Mouse (Mus musculus) intestine, embryonic 16.5 days (tissue): Measurements from ENCODE around the gene Chaf1a. TPM values are rescaled to one million over a fixed set of nuclear protein-coding genes. Genes with fewer than 3 reads are reported as not detected.

Experiments
- ATAC-seq: fragments of 200-750 bp; cut with Nextera tagmentation; 2 replicates; pipeline ENCODE4 v1.8.0; 2017; ENCODE audit warnings: moderate TSS enrichment, moderate library complexity
- H3K27ac ChIP-seq: fragments of 300-500 bp; sonication (generic); 2 replicates; pipeline ENCODE4 v1.5.1; 2014; ENCODE audit warnings: mild to moderate bottlenecking, low read length
- H3K27me3 ChIP-seq: fragments of 300-500 bp; sonication (generic); replicated peaks from 2 replicates; pipeline ENCODE4 v1.6.1; 2014; ENCODE audit warnings: low read length, control low read depth, mixed read lengths; ENCODE audit not compliant: control insufficient read depth, insufficient read depth
- H3K36me3 ChIP-seq: fragments of 300-500 bp; sonication (generic); 2 replicates; pipeline ENCODE4 v1.6.1; 2014; ENCODE audit warnings: low read length, control low read depth; ENCODE audit not compliant: control insufficient read depth, insufficient read depth
- H3K4me1 ChIP-seq: fragments of 300-500 bp; sonication (generic); 2 replicates; pipeline ENCODE4 v1.6.1; 2014; ENCODE audit warnings: low read length, control low read depth, mixed read lengths; ENCODE audit not compliant: control insufficient read depth, insufficient read depth
- H3K4me2 ChIP-seq: fragments of 300-500 bp; sonication (generic); 2 replicates; pipeline ENCODE4 v1.6.1; 2014; ENCODE audit warnings: low read depth, low read length, control low read depth
- H3K4me3 ChIP-seq: fragments of 300-500 bp; sonication (generic); 2 replicates; pipeline ENCODE4 v1.5.1; 2014; ENCODE audit warnings: mild to moderate bottlenecking, low read length
- H3K9ac ChIP-seq: fragments of 300-500 bp; sonication (generic); 2 replicates; pipeline ENCODE4 v1.6.1; 2014; ENCODE audit warnings: low read depth, low read length
- H3K9me3 ChIP-seq: fragments of 300-500 bp; sonication (generic); 2 replicates; pipeline ENCODE4 v1.6.1; 2016; ENCODE audit warnings: low read length, control low read depth; ENCODE audit not compliant: control insufficient read depth
- WGBS: fragments of 180-500 bp; shearing (Covaris S2); extraction: QIAGEN DNeasy Blood & Tissue Kit; methylation state at CpG from one replicate; pipeline ENCODE4 v1.1.7; 2014; 5-methylcytosine and 5-hydroxymethylcytosine counted together
- polyA plus RNA-seq: library from polyadenylated mRNA; unstranded; fragments of >200 nt; fragmentation: Nextera tagmentation; extraction: Ambion mirVana; gene quantifications from 2 replicates; pipeline ENCODE4 v1.2.1, GENCODE M21; 2015

Gene Chaf1a
- polyA plus RNA-seq, 1 experiment from 2014 or later = 16.7 TPM

- no peaks in the 10 kb centered on the region for H3K9me3 ChIP-seq
- H3K36me3 ChIP-seq = no peaks in the 10 kb centered on the region
- H3K9ac ChIP-seq = no peak overlapping the region
- H3K4me3 ChIP-seq = no peak overlapping the region
- WGBS = 78% methylated on average over 1 of the region's 1 CpGs
- H3K4me1 ChIP-seq = peaks cover 19% of the 10 kb centered on the region; the same call in 1 of the 2 replicates
- no peak overlapping the region for H3K27ac ChIP-seq
- no peak for ATAC-seq
- H3K27me3 ChIP-seq = no peaks in the 10 kb centered on the region
- no peak overlapping the region for H3K4me2 ChIP-seq
Observed at GRCm38 (mm10) chr17:56026303-56026702, 13.9 kb upstream of the Chaf1a start.

- H3K4me1 ChIP-seq = peaks cover 19% of the 10 kb centered on the region; the same call in 1 of the 2 replicates
- no peak overlapping the region for H3K9ac ChIP-seq
- no peaks in the 10 kb centered on the region for H3K9me3 ChIP-seq
- no peak overlapping the region for H3K4me2 ChIP-seq
- no peak for ATAC-seq
- no peak overlapping the region for H3K27ac ChIP-seq
- 76% methylated on average over 1 of the region's 1 CpGs for WGBS
- H3K4me3 ChIP-seq = no peak overlapping the region
- no peaks in the 10 kb centered on the region for H3K27me3 ChIP-seq
- H3K36me3 ChIP-seq = no peaks in the 10 kb centered on the region
Observed at GRCm38 (mm10) chr17:56026881-56027280, 13.4 kb upstream of the Chaf1a start.

GRCm38 (mm10) chr17:56027801-56028441 lies 12.3 kb upstream of the Chaf1a start:
- H3K4me3 ChIP-seq = no peak overlapping the region
- no peak overlapping the region for H3K27ac ChIP-seq
- no peak for ATAC-seq
- 85% methylated on average over 5 of the region's 5 CpGs for WGBS
- H3K4me2 ChIP-seq = no peak overlapping the region
- H3K9ac ChIP-seq = no peak overlapping the region
- H3K4me1 ChIP-seq = peaks cover 23% of the 10 kb centered on the region
- no peaks in the 10 kb centered on the region for H3K36me3 ChIP-seq
- no peaks in the 10 kb centered on the region for H3K9me3 ChIP-seq
- no peaks in the 10 kb centered on the region for H3K27me3 ChIP-seq

DNA sequence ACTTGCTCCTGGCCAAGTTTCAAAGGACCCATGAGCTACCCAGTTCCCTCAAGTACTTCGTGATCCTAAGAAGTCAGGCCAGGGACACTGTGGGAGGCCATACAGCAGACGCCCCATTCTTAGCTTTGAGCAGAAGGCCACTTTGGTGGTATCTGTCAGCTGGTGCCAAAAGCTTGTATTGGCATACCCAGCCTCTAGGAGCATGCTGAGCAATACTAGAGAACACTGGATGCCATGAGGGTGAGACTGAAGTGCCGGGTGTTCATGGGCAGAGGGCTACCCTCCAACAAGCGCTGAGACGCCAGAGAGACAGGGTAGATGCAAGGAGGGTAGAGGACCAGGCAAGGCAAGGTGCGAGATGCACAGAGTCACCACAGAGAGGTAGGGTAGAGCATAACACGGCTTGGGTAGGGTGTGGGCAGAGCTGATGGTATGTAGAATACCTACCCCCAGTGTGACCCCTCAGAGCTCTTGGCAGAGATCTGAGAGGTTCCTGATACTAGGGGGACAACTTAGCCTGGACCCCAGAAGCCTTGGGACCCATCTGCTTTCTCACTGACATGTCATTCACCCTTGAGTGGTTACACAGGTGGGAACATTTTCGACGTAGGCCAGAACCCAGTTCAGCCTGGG lies 9.9 kb upstream of the Chaf1a start:
- peaks cover 4% of the 10 kb centered on the region; the same call in 1 of the 2 replicates for H3K36me3 ChIP-seq
- H3K4me1 ChIP-seq = peaks cover 34% of the 10 kb centered on the region
- H3K9ac ChIP-seq = no peak overlapping the region
- 89% methylated on average over 9 of the region's 9 CpGs for WGBS
- H3K9me3 ChIP-seq = no peaks in the 10 kb centered on the region
- H3K27me3 ChIP-seq = no peaks in the 10 kb centered on the region
- H3K4me2 ChIP-seq = no peak overlapping the region
- ATAC-seq = no peak
- H3K4me3 ChIP-seq = no peak overlapping the region
- no peak overlapping the region for H3K27ac ChIP-seq

DNA sequence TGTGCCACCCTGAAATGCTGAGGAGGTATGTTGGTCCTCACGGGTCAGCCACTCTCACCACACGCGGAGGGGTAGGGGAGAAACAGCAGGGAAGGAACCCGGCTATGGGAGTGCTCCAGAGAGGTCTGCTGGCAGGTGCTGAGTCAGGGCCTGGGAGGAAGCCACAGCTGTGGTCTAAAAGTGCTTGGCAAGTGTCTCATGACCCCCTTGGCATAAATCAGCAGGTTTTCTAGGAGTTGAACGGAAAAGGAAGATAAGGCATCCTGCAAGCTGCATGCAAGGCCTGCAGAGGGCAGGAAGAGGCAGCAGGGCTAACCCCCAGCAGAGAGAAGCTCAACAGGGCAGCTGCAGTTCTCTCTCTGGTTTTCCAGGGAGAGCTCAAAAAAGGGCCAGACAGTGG lies 9.3 kb upstream of the Chaf1a start:
- peaks cover 35% of the 10 kb centered on the region for H3K4me1 ChIP-seq
- ATAC-seq = no peak

DNA sequence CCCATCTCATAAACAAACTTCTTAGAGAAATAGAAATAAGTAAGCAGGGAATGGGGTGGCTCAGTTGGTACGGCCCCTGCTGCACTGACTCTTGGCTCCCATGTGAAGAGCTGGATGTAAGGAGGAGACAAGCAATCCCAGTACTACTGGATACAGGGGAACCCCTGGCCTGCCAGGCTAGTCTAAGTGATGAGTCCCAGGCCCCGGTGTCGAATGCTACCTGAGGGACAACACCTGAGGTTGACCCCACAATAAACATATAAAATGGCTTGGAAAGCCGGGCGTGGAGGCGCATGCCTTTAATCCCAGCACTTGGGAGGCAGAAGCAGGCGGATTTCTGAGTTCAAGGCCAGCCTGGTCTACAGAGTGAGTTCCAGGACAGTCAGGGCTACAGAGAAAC lies 8.8 kb upstream of the Chaf1a start:
- H3K9ac ChIP-seq = no peak overlapping the region
- 86% methylated on average over 7 of the region's 7 CpGs for WGBS
- ATAC-seq = no peak

More for the DNA sequence above, 9.3 kb upstream of the Chaf1a start:
- no peak overlapping the region for H3K27ac ChIP-seq
- 60% methylated on average over 5 of the region's 5 CpGs for WGBS
- no peak overlapping the region for H3K4me3 ChIP-seq
- no peaks in the 10 kb centered on the region for H3K9me3 ChIP-seq
- no peak overlapping the region for H3K9ac ChIP-seq
- no peaks in the 10 kb centered on the region for H3K27me3 ChIP-seq
- peaks cover 4% of the 10 kb centered on the region; the same call in 1 of the 2 replicates for H3K36me3 ChIP-seq
- no peak overlapping the region for H3K4me2 ChIP-seq

DNA sequence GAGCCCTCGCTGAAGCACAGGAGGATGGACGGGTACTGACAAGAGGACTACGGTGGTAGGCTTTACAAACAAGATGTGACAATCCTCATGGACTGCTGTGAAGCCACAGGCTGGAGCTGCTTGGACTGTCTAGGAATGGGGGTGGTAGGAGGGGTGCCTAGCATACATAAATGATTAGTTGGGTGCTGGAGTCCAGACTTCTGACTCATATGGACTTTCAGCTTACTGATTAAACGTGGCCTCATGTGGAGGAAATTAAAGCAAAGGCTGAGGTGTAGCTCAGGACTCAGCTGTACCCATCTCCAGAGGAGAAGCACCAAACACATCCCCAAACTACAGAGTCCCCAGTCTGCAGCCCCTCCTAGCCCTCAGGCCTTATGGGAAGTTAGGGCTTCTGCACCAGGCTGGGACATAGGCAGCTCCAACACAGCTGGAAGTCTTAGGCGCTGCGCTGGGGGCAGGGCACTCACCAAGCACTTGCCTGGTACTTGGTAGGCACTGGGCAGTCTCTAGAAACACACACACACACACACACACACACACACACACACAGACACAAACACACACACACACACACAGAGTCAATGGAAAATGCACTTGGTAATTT lies 8.0 kb upstream of the Chaf1a start:
- peaks cover 4% of the 10 kb centered on the region; the same call in 1 of the 2 replicates for H3K36me3 ChIP-seq
- no peak overlapping the region for H3K4me3 ChIP-seq
- H3K27me3 ChIP-seq = no peaks in the 10 kb centered on the region
- ATAC-seq = peak; percentile 60
- no peaks in the 10 kb centered on the region for H3K9me3 ChIP-seq
- peak overlapping the region; percentile 81 for H3K27ac ChIP-seq
- H3K9ac ChIP-seq = 0 out of 2 replicates have a peak overlapping the region, but pooled peaks have one; percentile 34
- H3K4me2 ChIP-seq = peak overlapping the region; percentile 23; the same call in 1 of the 2 replicates
- WGBS = 65% methylated on average over 6 of the region's 6 CpGs
- peaks cover 35% of the 10 kb centered on the region for H3K4me1 ChIP-seq

More for the DNA sequence above, 8.8 kb upstream of the Chaf1a start:
- H3K4me2 ChIP-seq = no peak overlapping the region
- no peaks in the 10 kb centered on the region for H3K27me3 ChIP-seq
- H3K4me3 ChIP-seq = no peak overlapping the region
- H3K36me3 ChIP-seq = peaks cover 4% of the 10 kb centered on the region; the same call in 1 of the 2 replicates
- H3K4me1 ChIP-seq = peaks cover 35% of the 10 kb centered on the region
- H3K27ac ChIP-seq = no peak overlapping the region
- H3K9me3 ChIP-seq = no peaks in the 10 kb centered on the region

- Histone ChIP-seq H3K4me2 (0 out of 2 replicates have a peak overlapping the region, but pooled peaks have one; percentile 23), H3K36me3 (peaks cover 4% of the 10 kb centered on the region; the same call in 1 of the 2 replicates), H3K4me3 (no peak overlapping the region), H3K27me3 (no peaks in the 10 kb centered on the region), H3K9ac (peak overlapping the region; percentile 36), H3K27ac (peak overlapping the region; percentile 81), H3K4me1 (peaks cover 36% of the 10 kb centered on the region), H3K9me3 (no peaks in the 10 kb centered on the region)
- no peak for ATAC-seq
- WGBS = 71% methylated on average over 7 of the region's 7 CpGs
Observed at GRCm38 (mm10) chr17:56032831-56033230, 7.4 kb upstream of the Chaf1a start.

DNA sequence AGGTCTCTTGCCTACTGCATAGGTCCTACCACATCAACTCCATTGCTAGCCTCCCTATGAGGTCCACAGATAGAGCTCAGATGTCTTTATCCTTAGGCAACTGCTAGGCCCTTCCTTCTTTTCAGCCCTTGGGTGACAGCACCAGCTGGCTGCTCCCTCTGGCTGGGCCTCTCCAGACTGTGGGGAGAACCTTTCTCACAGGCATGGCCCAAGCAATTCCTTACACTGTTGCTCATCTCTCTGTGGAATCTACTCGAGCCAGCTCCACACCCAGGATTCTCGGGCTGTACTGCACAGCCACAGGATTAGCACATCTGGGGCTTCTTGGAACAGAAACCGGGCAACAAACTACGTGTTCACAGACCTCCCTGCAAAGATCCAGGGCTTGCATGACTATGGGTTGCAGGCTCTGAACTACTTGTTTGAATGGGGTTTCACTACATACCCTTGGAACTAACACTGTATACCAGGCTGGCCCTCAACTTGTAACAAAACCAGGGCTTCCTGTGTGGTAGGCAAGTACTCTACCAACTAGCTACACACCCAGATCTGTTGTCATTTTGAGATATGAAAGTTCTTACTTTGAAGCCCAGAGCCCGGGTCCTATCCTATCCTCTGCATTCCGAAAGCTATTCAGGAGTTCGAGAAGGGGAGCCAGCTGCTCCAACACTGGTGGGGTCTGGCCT lies 6.1 kb upstream of the Chaf1a start:
- 0 out of 2 replicates have a peak overlapping the region, but pooled peaks have one; percentile 70 for H3K4me2 ChIP-seq
- no peaks in the 10 kb centered on the region for H3K9me3 ChIP-seq
- peaks cover 36% of the 10 kb centered on the region for H3K4me1 ChIP-seq
- no peak for ATAC-seq
- 0 out of 2 replicates have a peak overlapping the region, but pooled peaks have one; percentile 11 for H3K27ac ChIP-seq
- H3K4me3 ChIP-seq = no peak overlapping the region
- H3K9ac ChIP-seq = peak overlapping the region; percentile 96
- 82% methylated on average over 7 of the region's 7 CpGs for WGBS
- no peaks in the 10 kb centered on the region for H3K27me3 ChIP-seq
- H3K36me3 ChIP-seq = peaks cover 4% of the 10 kb centered on the region; the same call in 1 of the 2 replicates
